Mouse (Mus musculus) urinary bladder, postnatal 36 days (tissue): Measurements from ENCODE around the gene Mypn.

Experiments
- DNase-seq, 2 experiments: peaks; one replicate each; pipeline ENCODE4 v3.0.0; 2022; ENCODE audit warnings: low spot score in 2 of 2, mixed read lengths in 1 of 2

Mypn gene

DNA sequence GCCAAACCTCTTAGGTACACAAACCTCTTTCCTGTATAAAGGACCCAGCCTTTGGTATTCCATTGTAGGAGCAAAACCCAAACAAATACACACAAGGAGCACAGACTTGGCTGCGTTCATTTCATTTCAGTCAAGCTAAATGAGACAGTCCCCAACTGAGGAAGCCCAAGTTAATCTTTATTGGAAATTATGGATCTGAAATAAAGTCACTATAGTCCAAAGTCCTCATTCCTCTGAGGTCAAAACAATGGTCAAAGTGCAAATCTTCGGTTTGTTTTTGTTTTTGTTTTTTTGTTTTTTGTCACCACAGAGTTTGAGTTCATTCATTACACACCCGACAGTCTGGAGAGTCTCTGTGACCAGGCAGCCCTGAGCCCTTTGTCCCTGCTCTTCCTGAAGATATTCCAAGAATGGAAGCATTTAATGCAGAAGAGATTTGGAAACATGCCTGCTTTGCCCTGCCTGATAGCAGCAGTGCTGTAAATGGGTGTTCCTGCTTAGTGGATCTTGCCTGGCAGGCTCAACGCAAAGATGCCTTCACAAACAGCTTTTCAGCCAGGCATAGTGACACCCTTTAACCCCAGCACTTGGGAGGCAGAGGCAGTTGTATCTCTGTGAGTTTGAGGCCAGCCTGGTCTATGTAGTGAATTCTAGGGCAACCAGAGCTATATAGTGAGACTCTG is 47.9 kb downstream of the Mypn start:
- no peak for DNase-seq

DNA sequence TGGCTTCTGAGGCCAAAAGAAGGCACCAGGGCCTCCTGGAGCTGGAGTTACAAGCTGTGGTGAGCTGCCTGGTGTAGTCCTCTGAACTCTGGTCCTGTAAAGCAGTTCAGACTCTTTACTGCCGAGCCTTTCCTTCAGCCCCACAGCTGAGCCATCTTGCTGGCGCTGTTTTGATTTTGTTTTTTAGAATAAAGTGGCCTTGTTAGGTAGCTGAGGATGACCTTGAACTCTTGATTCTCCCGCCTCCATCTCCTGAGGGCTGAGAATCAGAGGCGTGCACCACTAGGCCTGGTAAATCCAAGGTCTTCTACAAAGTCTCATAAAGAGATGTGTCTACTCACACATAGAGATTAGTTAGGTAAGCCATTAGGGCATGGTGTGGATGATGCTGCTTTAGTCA is 49.0 kb downstream of the Mypn start:
- no peak for DNase-seq

DNA sequence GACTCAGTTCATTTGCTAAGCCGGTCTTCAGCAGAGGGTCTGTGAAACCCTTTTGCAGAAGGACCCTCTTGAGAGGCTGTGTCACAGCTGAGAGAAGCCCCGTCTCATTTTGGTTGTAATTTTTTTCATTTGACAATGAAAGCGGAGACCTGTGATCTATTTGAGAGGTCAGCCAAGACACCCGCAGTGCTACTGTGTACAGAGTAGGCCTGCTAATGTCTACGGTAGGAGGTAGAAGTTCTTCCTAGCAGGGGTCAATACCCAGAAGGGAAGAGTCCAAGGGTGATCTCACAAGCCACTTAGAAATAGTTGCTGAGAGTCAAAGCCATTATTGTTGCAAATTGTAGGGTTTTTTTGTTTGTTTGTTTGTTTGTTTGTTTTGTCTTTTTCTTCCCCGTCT is 49.5 kb downstream of the Mypn start:
- no peak for DNase-seq

DNA sequence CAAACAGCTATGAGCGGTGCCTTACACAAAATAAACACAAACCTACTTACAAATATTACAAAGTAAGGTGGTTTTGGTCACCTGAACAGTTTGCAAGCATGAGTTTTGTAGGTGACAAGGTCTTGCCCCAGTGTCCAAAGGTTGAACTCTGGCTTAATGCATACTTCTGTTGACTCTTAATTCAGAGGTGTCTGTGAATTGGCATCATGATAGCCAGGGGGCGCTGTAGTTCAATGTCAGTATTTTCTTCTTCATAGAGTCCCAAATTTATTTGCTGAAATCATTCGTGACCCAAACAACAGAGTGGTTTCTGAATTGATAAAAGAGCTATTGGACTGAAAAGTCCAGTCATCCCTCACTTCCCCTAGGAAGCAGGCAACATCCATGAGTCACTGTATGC is 50.2 kb downstream of the Mypn start:
- peak; percentile 49 to 73 for DNase-seq

DNA sequence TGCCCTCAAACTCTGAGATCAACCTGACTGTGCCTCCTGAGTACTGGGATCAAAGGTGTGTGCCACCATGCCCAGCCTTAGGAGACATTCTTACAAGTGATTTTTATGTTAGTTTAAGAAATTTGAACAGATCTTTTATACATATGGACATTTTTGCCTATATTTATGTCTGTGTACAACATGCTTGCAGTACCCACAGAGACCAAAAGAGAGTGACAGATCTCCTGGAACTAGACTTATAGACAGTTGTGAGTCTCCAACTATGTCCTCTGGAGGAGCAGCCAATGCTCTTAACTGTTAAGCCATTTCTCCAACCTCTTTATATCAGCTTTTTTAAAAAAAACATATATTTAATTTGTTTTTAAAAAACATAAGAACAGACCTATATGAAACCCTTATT is 51.4 kb downstream of the Mypn start:
- DNase-seq: no peak

DNA sequence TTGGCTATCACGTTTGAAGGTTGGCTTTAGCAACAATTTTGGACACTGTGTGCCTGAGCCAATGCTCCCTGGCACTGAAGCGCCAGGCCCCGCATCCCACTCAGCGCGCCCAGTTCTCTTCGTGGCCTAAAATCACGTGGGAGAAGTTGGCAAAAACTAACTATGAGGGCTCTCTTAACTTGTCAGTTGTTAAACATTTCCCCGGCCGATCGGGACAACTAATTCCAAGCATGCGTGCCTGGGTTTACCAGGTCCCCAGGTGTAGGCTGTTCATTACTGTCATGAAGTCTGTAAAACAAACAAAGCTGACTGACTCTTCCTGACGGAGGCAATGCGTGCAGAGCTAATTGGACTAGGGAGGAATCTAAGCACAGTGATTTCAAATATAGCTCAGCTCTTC is 61.1 kb downstream of the Mypn start:
- DNase-seq: no peak

DNA sequence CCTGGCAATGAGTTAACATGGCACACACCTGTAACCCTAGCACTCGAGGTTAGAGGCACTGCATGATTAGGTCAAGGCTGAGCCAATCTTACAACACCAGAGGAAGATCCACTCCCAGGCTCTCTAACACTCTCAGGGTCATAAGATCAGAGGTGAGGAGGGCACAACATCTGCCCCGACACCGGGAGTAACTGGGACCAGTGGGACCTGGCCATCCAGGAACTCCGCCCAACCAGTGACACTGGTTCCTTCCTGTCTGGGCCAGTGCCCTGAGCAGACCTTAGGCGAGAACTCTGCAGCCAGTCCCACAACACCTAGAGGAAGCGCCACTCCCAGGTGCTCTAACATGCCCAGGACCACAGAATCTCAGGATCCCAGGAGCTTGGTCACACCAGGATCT is 67.3 kb downstream of the Mypn start:
- DNase-seq: no peak

DNA sequence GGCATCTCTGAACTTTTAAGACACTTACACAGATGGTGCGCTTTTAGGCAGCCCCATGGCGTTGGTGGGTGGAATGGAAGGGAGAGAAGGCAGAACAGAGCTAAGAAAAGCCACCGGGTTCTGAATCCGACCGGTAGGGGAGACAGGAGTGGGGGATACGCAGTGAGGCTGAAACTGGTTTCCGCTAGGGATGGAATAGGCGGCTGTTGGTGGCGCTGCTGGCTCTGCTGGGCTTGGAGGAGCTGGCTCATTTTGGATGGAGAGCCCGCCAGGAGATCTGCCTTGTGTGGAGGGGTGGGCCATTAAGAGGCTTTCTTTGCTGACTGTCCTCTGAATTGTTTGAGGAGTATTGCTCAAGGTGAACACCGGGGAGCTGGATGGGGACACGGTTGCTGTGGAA is 68.1 kb downstream of the Mypn start:
- DNase-seq: no peak

DNA sequence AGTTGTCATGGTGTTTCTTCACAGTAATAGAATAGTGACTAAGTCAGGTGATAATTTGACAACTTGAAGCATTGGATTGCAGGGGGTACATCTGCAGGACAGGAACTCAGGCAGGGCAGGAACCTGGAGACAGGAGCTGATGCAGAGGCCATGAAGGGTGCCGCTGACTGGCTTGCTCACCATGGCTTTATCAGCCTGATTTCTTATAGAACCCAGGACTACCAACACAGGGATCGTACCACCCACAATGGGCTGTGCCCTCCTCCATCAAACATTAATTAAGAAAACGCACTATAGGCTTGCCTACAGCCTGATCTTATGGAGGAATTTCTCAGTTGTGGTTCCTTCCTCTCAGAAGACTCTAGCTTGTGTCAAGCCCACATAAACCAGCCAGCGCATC is 70.4 kb downstream of the Mypn start:
- DNase-seq: no peak

DNA sequence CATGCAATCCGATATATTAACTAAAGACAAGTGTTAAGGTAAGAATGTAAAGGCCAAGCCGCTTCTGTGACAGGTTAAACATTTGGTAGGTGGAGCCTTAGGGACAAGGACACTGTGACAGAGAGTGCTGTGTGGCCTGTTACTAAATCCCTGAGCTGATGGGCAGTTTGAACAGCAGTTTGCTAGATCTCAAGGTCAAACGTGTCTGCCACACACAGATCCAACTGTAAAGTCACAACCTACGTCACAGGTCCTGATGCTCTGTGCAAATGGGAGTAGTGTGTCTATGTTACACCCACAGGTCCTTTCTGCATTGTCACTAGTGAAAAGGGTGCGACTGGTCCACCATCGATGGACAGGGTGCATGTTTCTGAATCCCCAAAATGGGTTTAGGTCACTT is 71.4 kb downstream of the Mypn start:
- no peak for DNase-seq

DNA sequence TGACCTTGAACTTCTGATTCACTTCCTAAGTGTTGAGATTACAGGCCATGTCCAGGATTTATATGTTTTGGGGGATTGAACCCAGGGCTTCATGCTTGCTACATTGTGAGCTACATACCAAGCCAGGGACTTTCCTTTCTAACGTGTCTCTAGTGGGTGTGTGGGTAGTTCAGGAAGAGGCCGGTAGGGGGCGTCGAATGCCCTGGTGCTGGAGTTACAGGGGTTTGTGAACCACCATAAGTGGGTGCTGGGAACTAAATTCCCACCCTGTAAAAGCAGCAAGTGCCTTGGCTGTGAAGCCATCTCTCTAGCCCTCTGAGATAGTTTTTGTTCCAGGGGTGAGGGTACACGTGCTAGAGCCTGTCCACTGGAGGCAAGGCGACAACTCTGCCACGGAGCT is 73.3 kb downstream of the Mypn start:
- no peak for DNase-seq

DNA sequence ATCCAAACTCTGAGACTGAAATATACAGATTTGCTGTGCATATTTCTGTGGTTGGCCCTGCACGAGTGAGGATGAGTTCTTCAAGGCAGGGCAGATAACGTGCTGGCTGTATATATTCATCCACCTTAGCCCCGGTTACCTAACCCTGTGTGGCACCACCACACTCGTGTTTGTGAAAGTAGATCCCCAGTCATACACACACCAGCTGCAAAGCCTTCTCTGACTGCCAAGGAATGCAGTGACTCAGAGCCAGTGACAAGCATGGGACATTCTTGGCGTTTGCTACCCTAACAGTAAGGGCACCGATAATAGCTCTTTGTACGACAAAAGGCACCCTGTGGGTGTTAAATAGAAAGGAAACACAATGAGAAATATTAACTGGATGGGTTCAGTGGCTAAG is 75.5 kb downstream of the Mypn start:
- no peak for DNase-seq

DNA sequence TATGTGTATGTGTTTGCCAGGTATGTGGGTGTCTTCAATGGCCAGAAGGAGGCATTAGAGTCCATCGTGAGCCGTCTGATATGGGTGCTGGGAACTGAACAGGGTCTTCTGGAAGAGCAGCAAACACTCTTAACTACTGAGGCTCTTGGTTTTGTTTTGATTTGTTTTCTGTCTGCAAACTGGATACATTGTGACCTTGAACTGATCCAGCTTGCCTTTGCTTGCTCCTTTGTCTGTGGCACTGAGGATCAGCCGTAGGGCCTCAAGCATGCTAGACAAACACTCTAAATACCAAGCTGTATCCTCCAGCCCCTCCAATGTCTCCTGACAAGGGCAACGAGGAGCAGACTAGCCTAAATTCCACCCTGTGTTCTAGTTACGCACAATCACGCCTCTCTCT is 76.6 kb downstream of the Mypn start:
- DNase-seq: no peak

DNA sequence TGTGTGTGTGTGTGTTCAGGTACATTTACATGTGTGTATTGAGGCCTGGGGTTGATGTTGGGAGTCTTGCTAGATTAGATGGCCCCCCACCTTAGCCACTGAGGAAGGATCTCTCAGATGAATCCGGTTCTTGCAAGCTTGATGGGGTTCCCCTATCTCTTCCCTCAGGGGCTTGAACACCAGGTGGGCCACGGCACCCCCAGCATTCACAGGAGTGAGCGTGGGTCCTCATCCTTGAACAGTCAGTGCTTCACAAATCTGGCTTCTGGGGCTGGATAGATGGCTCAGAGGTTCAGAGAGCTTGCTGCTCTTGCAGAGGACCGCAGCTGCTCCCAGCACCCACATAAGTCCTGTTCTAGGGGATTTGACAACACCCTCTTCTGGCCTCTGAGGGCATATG is 77.6 kb downstream of the Mypn start:
- no peak for DNase-seq

DNA sequence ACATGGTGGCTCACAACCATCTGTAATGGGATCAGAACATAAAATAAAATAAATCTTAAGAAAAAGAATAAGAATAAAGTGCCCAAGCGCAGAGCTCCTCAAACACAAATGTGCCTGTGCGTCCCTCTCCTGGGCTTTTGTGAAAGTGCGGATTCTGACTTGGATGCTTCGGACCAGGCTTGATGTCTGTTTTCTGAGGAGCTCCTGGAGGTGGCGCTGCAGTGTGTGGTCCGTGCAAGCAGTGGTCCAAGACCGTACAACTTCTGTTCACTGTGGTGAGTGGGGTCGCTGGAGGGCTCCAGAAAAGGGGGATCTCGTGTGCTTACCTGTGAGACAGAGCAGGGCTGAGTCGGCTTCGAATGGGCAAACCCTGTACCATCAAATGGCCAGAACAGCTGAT is 78.4 kb downstream of the Mypn start:
- DNase-seq: no peak

DNA sequence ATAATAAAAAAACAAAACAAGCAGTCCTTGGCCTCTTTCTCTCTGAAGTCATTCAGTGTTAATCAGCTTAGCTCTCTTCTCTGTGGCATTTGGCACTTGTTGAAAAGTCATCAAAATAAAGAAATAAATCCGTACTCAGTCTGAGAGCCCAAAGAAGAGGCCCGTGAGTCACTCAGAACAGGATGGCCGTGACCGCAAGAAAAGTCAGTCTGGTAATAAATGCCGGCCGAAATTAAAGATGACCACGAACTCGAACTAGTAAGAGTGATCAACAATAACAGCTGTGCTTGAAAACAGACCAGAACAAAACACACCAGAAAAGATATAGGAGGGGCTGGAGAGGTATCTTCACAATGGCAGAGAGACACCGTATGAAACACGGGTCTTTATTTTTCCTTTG is 79.7 kb downstream of the Mypn start:
- no peak for DNase-seq

DNA sequence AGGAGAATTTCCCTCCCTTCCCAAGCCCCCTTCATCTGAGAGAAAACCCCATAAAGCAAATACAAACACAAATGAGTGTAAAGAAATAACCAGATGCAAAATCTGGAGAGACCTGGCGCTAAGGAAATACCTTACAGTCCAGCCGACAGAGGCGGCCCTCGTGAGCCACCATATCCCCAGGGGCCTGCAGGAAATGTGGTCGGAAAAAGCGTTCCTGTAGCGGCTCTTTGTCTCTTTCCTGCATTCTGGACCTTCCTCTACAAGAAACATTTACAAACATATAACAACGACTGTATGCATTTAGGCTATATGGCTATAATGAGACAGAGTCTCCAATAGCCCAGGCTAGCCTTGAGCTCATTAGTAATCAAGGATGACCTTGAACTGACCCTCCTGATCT is 80.6 kb downstream of the Mypn start:
- no peak for DNase-seq

DNA sequence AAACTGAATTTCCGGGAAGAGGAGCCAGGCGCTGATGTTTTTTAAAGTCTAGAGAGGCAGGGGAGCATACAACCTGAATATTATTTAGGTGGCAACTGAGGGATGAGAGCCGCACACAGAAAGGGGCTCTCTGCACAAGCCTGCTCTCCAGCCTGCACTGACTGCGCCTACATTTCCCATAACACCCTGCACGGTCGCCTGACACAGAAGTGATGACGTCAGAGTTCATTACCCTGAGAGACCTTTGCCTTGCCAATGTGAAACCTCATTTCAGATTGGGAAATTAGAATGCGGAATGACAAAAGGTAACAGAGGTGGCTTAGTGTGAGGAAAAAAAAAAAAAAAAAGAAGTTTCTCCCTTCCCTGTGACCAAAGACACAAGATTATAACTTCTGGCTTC is 81.2 kb downstream of the Mypn start:
- no peak for DNase-seq

DNA sequence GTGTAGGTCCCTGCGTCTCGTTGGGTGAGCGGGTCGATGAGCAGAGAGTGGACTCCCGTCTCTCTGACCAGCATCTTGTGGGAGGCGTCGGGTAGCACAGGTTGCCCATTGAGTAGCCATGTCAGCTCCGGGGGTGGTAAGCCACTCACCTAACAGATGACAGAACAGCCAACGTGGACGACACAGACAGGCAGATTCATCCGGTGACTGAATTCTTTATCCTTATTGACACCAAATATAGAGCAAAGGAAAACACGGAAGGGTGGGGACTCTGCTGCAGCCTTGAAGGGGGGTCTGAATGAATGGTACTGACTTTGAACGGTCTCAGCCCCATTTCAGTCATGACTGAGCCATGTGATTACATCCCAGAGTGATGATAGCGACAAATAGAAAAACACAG is 81.8 kb downstream of the Mypn start:
- DNase-seq: no peak

DNA sequence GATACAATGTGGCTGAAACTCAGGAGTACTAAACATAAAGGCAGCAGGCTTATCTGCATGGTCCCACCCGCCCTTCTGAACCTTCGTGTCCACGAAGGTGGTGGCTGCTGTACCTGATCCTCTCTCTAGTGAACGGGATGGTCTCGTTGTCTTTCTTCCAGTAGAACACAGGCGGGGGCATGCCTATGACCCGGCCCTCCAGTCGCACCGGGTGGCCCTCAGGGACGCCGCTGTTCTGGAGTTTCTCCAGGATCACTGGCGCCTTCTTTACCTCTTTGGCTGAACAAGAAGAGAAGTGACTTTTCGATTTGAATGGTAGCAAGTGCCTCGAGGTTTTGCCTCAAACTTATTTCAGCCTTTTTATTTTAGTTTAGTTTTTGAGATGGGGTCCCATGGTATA is 83.8 kb downstream of the Mypn start:
- DNase-seq: no peak

DNA sequence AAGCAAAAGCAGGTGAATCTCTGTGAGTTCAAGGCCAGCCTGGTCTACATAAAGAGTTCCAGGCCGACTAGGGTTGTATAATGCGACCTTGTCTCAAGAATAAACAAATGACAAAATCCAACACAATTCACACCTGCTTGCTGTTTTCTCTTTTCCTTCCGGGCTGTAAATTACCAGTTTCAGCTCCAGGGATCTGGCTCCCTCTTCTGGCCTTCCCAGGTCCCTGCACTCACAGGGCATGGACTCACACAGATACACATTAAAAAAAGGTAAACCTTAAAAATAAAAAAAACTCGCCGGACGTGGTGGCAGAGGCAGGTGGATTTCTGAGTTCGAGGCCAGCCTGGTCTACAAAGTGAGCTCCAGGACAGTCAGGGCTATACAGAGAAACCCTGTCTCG is 86.2 kb downstream of the Mypn start:
- DNase-seq: no peak

DNA sequence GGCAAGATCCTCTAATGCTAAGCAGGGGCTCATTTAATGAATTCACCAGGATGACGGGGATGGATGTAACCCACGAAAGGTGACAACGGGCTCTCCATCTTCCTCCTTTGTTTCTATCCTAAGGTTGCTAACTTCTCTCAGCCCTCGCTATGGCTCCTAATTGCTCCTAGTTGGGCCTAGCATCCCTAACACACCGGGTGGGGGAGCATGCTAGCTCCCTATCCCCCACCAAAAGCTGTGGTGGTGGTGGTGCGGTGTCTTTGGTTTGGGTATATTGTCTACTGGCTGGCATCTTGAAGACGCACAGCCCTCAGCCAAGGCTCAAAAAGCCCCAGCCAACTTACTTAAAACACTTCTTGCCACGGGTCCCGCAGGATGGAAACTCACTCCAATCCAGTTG is 87.4 kb downstream of the Mypn start:
- DNase-seq: no peak

DNA sequence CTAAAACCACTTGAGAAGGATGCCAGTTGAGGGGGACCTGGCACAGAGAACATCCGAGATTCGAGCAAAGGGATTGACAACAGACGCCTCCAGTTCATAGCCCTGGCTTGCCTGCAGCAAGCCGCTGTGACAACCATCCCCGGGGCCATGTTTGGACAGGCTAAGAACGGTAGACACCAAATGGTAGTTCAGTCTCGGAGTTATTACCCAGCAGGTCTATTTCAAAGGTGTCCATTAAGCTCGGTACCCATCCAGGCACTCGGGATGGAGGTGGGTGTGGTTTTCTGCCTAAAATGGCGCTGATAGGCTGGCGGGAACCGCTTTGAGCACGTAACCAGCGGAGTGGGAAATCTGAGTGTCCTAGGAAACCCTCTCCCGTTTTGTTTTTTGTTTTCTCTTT is 87.9 kb downstream of the Mypn start:
- DNase-seq: no peak

DNA sequence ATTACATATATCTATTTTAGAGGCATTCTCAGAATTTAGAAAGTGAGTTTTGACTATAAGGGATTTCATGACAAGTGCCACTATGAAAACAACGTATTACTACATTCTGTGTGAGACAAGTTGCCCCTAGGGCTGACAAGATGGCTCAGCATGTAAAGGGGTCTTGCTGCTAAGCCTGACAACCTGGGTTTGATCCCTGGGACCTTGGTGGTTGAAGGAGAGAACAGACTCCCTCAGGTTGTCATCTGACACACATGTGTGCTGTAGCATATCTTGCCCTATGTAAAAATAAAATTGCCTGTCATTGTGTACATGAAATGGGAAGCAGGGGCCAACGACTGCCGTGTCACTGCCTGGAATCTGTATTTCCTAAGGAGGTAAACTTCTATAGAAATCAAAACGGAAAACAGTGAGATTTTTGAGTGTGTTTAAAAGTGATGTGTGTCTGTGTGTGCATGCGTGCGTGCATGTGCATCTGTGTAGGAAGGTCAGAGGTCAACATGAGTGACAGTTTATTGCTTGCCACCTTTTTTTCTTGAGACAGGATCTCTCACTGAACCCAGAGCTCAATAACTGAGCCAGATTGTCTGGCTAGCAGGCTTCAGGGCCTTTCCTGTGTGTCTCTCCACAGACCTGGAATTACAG is 89.9 kb downstream of the Mypn start:
- DNase-seq: no peak
